Mouse (Mus musculus) cerebellum, adult 8-10 months (tissue): ENCODE results near the gene Rc3h1.
"Not testable (repeated sequence)": the region's sequence is repeated elsewhere in the genome, so short reads cannot be mapped to it uniquely, and the experiment has no call there.

Experiments
- DNase-seq: peaks from one replicate; pipeline ENCODE4 v3.0.0; 2022

The Rc3h1 gene

GRCm38 (mm10) chr1:160967268-160967667, 61.0 kb downstream of the Rc3h1 start:
- no peak for DNase-seq

DNA sequence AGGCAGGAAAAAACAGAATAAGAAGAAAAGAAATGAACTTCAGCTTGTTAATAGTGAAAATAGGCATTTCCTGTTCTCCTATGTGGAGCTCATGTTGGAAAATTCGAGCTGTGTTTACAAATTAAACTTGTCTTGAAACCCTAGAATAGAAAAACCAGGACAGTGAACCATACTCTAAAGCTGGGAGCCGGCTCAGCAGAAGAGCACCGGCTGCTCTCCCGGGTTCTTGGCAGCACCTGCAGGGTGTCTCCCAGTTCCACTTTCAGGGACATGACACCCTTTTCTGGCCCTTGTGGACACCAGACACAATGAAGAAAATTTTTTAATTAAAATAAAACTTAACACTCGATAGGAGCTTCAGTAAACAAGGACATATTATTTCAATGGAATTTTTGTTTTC, 62.4 kb downstream of the Rc3h1 start:
- DNase-seq, result peak; percentile 9

DNA sequence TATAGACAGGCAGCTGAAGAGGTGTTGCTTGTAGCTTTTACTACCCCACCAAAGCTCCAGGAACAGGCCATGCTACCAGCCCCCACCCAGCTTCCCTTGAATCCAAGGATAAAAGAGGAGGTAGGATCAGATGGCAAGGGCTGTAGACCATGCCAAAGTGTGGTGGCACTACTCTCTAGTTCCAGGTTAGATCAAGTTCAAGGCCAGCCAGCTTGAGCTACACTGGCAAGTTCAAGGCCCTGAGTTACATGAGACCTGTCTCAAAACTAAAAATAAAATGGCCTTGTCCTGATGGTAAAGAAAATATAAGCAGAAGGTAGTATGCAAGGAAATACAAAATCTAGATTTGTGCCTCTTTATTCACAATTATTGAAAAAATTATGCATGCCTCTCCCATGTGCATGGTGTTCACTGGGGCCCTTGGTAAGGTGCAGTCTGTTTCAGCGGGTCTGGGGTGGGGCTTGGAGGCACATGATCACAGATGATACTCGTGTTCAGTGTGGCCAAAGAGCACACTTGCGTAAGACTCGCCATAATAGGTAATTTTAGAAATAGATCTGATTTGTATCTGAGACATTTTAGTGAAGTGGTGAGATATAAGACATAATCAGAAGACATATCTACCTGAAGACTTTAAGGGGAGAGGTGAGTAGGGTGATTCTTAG, 72.0 kb downstream of the Rc3h1 start, which contains the start of gene Serpinc1:
Gene Serpinc1, plus strand, starts transcription at position 515 of the 665 bp plus-strand sequence.
- DNase-seq, result no peak

GRCm38 (mm10) chr1:160980021-160980420, 73.8 kb downstream of the Rc3h1 start:
- no peak for DNase-seq

DNA sequence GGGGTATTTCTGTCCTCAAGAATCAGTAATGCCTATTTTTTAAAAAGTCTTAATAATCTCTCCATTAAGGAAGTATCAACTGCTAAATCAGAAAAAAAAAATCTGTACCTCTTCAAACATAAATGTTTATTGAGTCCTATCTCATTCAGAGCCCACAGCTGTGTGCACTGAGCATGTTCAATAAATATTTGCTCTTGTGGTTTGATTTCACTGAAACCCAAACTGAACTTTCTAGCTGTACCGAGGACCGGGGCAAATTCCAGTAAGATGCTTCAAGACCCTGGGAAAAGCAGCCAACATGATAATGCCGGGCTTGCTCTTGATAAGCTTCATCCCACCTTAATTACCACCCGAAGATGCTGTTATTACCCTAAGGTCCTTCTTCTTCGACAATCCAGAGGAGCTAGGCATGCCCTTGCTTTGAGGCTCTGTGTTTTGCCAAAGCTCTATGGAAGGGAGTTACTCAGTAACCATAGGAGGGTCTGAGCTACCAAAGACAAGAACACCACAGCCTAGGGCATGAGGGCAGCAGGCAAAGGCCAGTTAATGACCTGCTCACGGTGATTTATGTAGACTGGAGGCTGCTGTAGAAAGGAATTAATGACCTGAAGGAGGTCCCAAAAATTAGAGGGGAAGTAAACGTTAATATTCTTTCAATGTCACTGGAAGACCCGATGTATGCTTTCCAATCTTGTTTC, 74.5 kb downstream of the Rc3h1 start:
- no peak for DNase-seq

DNA sequence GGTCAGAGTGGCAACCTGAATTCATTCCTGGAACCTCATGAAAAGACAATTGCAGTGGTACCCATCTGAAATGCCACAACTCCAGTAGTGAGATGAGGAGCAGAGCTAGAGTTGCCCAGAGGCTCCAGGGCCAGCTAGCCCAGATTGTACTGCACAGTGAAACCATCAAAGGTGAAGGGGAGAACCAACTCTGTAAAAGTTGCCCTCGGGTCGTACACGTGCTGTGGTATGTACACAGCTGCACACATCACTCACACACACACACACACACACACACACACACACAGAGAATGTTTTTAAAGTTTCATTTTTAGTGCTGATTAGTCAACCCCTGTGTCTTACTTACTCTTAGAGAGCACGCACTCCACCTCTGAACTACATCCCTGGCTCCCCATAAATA, 75.1 kb downstream of the Rc3h1 start:
- DNase-seq, result no peak

- no peak for DNase-seq
Measured at GRCm38 (mm10) chr1:160982887-160983286, 76.7 kb downstream of the Rc3h1 start.

DNA sequence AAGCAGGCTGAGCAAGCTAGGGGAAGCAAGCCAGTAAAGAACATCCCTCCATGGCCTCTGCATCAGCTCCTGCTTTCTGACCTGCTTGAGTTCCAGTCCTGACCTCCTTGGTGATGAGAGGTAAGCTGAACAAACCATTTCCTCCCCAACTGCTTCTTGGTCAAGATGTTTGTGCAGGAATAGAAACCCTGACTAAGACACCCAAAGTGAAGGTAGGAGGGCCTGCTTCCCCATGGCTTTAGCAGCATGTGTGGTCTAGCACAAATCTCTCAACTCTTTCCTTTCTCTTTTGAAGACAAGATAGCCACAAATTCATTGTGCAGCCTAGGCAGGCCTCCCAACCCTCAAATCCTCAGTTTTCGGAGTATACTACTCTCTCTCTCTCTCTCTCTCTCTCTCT, 78.5 kb downstream of the Rc3h1 start:
- not testable (repeated sequence) for DNase-seq

DNA sequence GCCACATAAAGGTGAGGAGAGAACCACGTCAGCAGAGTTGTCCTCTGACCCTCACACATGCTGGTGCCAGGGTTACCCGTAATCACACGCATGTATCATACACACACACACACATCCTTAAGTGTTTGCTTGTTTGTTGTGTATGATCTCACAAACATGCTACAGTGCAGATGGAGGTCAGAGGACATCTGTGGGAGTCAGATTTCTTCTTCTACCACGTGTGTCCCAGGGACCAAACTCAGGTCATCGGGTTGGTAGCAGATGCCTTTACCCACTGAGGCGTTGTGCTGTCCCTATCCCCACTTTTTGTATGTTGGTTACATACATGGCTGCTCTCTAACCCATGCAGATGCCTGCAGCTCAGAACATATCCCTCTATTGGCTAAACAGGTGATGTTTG, 79.3 kb downstream of the Rc3h1 start:
- DNase-seq, result no peak

GRCm38 (mm10) chr1:160986881-160987635, 80.8 kb downstream of the Rc3h1 start:
- no peak for DNase-seq

- DNase-seq, result no peak
Measured at GRCm38 (mm10) chr1:160989395-160989794, 83.2 kb downstream of the Rc3h1 start.

DNA sequence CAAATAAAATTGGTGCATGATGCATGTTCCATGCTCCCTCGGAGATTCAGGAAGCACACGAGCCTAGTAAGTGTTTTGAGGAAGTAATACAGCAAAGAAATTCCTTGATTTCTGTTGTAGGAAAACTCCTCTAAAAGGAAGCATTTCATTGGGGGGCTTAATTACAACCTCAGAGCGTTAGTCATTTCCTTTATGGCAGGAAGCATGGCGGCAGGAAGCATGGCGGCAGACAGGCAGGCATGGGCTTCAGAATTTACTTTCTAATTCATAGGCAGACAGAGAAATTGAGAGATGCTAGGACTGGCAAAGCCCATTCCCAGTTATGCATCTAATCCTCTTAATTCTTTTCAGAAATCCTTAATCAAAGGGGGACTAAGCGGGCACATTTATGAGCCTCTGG, 87.6 kb downstream of the Rc3h1 start:
- DNase-seq, result no peak

DNA sequence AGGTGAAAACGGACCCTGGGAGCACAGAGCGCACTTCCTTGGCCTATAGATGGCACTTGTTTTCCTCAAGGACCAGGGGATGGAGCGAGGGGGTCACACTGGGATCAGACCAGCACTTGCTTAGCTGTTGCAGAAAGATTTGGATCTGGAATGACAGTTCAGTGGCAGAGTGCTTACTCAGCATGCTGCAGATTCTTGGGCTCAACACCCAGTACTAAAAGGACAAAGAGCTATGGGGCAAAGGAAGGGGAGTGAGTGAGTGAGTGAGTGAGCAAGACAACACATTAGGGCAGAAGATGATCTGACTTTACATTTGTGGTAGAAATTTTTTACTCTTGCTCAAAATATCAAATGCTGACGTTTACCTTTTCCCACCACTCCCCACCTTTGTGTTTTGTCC, 98.7 kb downstream of the Rc3h1 start:
- no peak for DNase-seq

GRCm38 (mm10) chr1:161005526-161005925, 99.3 kb downstream of the Rc3h1 start:
- no peak for DNase-seq

- DNase-seq, result no peak
Measured at GRCm38 (mm10) chr1:161006471-161006870, 100.3 kb downstream of the Rc3h1 start.

GRCm38 (mm10) chr1:161008038-161008437, 101.8 kb downstream of the Rc3h1 start:
- no peak for DNase-seq

GRCm38 (mm10) chr1:161010436-161010835, 104.2 kb downstream of the Rc3h1 start:
- DNase-seq, result no peak

GRCm38 (mm10) chr1:161016378-161016777, 110.2 kb downstream of the Rc3h1 start:
- DNase-seq, result no peak

DNA sequence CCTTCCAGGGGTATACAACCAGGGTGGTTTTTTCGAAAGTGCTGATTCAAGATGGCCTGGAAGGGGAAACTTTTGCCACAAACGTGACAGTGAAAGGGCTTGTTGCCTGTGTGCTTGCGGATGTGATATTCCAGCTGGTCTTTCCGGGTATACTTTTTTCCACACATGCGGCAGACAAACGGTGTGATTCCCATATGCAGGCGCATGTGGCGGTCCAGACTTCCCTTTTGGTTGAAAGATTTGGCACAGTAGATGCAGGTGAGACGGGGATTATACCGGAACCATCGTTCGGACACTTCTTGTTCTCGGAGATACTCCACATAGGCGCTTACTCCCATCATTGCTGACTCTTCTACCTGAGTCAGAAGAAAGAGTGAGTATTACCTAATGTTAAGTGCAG, 113.8 kb downstream of the Rc3h1 start:
- DNase-seq, result no peak
